Comparison of ENCODE assay signal across 31 mouse cellular contexts in the genomic region with DNA sequence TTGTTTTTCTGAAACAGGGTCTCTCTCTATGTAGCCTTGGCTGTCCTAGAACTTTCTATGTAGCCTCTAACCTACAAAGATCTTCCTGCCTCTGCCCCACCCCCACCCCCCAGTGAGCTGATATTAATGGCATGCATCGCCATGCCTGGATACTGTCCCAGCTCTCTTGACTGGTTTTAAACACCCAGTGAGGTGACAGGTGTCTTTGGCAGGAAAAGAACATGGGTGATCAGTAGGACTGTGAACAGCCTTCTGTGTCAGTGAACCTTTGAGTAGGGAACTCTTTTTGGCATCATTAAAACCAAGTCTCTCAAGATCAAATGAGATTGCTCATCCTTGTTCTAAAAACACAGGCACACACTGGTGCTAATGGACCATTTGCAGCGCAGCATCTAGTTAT. TPM values are rescaled to one million over a fixed set of nuclear protein-coding genes. Genes with fewer than 3 reads are reported as not detected.
"Had no signal": no experiment of that assay in that cellular context is flagged by ENCODE, and none has a peak within 500 bp of the region (broad histone marks: within the 10 kb centered on the region; RNA-seq: fewer than 3 reads in every experiment).

No protein-coding gene starts in this region.

- H3K4me3 ChIP-seq: heart, adult 2 months; heart, embryonic 13.5 days; heart, embryonic 15.5 days; hindbrain, embryonic 13.5 days; hindbrain, embryonic 15.5 days; kidney, embryonic 15.5 days; layer of hippocampus, adult 2 months; left cerebral cortex, adult 2 months; limb, embryonic 10.5 days; limb, embryonic 12.5 days; liver, embryonic 13.5 days; liver, embryonic 15.5 days had no signal

- DNase-seq: gastrocnemius, postnatal 14 days; gastrocnemius, postnatal 36 days; heart, adult 2 months; heart, postnatal 14 days; heart, postnatal 36 days; kidney, adult 11 months; kidney, adult 2 months; kidney, adult 9 months; kidney, postnatal 25 days; kidney, postnatal 4 days; liver; liver, embryonic 13.5 days; liver, postnatal 0 days had no signal

- H3K4me1 ChIP-seq: heart, embryonic 13.5 days; heart, embryonic 15.5 days; hindbrain, embryonic 13.5 days; hindbrain, embryonic 15.5 days; kidney, embryonic 15.5 days; limb, embryonic 10.5 days; limb, embryonic 12.5 days; liver, embryonic 13.5 days; liver, embryonic 15.5 days had no signal

- H3K27ac ChIP-seq: heart, adult 2 months; heart, embryonic 13.5 days; heart, embryonic 15.5 days; hindbrain, embryonic 13.5 days; hindbrain, embryonic 15.5 days; hindbrain, postnatal 0 days; kidney, embryonic 15.5 days; kidney, postnatal 0 days; layer of hippocampus, adult 2 months; left cerebral cortex, adult 2 months; limb, embryonic 10.5 days; limb, embryonic 12.5 days; liver, embryonic 13.5 days; liver, embryonic 15.5 days had no signal

- ATAC-seq: hindbrain, postnatal 0 days; intestine, embryonic 16.5 days; liver, postnatal 0 days had no signal

- H3K27me3 ChIP-seq: heart, embryonic 13.5 days; heart, embryonic 15.5 days; hindbrain, embryonic 13.5 days; hindbrain, embryonic 15.5 days; kidney, embryonic 15.5 days; limb, embryonic 12.5 days; liver, embryonic 13.5 days; liver, embryonic 15.5 days had no signal

RNA-seq across cellular contexts. Expression of a gene that starts 17.1 kb away (rescaled TPM):
- polyA plus RNA-seq: gonadal fat pad, adult 2 months; heart, adult 2 months; heart, postnatal 0 days; kidney, adult 2 months had no signal

RNA-seq across cellular contexts. Expression of a gene that starts 41.7 kb away (rescaled TPM):
- polyA plus RNA-seq: gonadal fat pad, adult 2 months; heart, adult 2 months; heart, embryonic 11.5 days; heart, embryonic 13.5 days; hindbrain, embryonic 11.5 days; hindbrain, embryonic 13.5 days; hindbrain, embryonic 15.5 days; hindbrain, postnatal 0 days; kidney, adult 2 months; kidney, postnatal 0 days; limb, embryonic 12.5 days; limb, embryonic 14.5 days; liver, embryonic 13.5 days; liver, embryonic 15.5 days; liver, postnatal 0 days had no signal
